Mouse (Mus musculus) MEL (cell line): ENCODE measurements around the gene Gys1. TPM values are rescaled to one million over a fixed set of nuclear protein-coding genes. Genes with fewer than 3 reads are reported as not detected.

ENCODE experiments used
- DNase-seq: peaks from one replicate; pipeline ENCODE4 v3.0.0; 2011; ENCODE audit warnings: low read depth, low spot score
- H3K27ac ChIP-seq: 2 replicates; pipeline ENCODE4 v1.5.1; 2012; ENCODE audit warnings: low read depth, mild to moderate bottlenecking, control low read depth, low read length, moderate library complexity; ENCODE audit not compliant: control insufficient read depth
- H3K27me3 ChIP-seq, 2 experiments: fragments of 150-350 bp in 1 of 2; sonication (generic) in 1 of 2; 2 replicates each; pipeline ENCODE4 v1.6.1; 2012; ENCODE audit warnings: low read length in 2 of 2, mild to moderate bottlenecking in 2 of 2, improper control_type of control experiment in 1 of 2, moderate library complexity in 1 of 2; ENCODE audit not compliant: insufficient read depth in 2 of 2, control insufficient read depth in 1 of 2
- H3K36me3 ChIP-seq, 2 experiments: 2 replicates each; pipeline ENCODE4 v1.6.1; 2012 to 2014; ENCODE audit warnings: low read length in 2 of 2, improper control_type of control experiment in 1 of 2, inconsistent platforms in 1 of 2, mild to moderate bottlenecking in 1 of 2; ENCODE audit not compliant: insufficient read depth in 2 of 2, control insufficient read depth in 1 of 2
- H3K4me1 ChIP-seq, 2 experiments: fragments of 150-350 bp in 1 of 2; sonication (generic) in 1 of 2; 2 replicates each; pipeline ENCODE4 v1.6.1; 2012; ENCODE audit warnings: low read length in 2 of 2, improper control_type of control experiment in 1 of 2, mild to moderate bottlenecking in 1 of 2; ENCODE audit not compliant: insufficient read depth in 2 of 2, control insufficient read depth in 1 of 2
- H3K4me3 ChIP-seq, 2 experiments: fragments of 150-350 bp in 1 of 2; sonication (generic) in 1 of 2; 2 replicates each; pipeline ENCODE4 v1.5.1; 2012; ENCODE audit warnings: low read depth in 2 of 2, low read length in 2 of 2, mild to moderate bottlenecking in 2 of 2, moderate library complexity in 2 of 2, control low read depth in 1 of 2, improper control_type of control experiment in 1 of 2; ENCODE audit not compliant: control insufficient read depth in 1 of 2, insufficient read depth in 1 of 2
- H3K79me2 ChIP-seq: 2 replicates; pipeline ENCODE4 v1.6.1; 2012; ENCODE audit warnings: mild to moderate bottlenecking, low read length, moderate library complexity; ENCODE audit not compliant: control insufficient read depth, poor library complexity, insufficient read depth
- H3K9ac ChIP-seq: 2 replicates; pipeline ENCODE4 v1.6.1; 2012; ENCODE audit warnings: low read depth, mild to moderate bottlenecking, control low read depth, low read length, moderate library complexity; ENCODE audit not compliant: control insufficient read depth, poor library complexity, severe bottlenecking
- H3K9me3 ChIP-seq: fragments of 150-350 bp; sonication (generic); replicated peaks from 2 replicates; pipeline ENCODE4 v1.6.1; 2012; ENCODE audit warnings: mild to moderate bottlenecking, low read length, improper control_type of control experiment, moderate library complexity; ENCODE audit not compliant: insufficient read depth
- CTCF ChIP-seq, 3 experiments: IDR thresholded peaks in 2 of 3; conservative IDR thresholded peaks in 1 of 3; 2 replicates each; pipeline ENCODE4 v1.5.1; 2011 to 2012; ENCODE audit warnings: low read length in 3 of 3, low read depth in 2 of 3, mild to moderate bottlenecking in 2 of 3, improper control_type of control experiment in 1 of 3, inconsistent platforms in 1 of 3, mixed read lengths in 1 of 3, moderate library complexity in 1 of 3; ENCODE audit not compliant: control insufficient read depth in 1 of 3, insufficient read depth in 1 of 3, poor library complexity in 1 of 3, severe bottlenecking in 1 of 3
- GABPA ChIP-seq: IDR thresholded peaks from 2 replicates; pipeline ENCODE4 v1.6.1; 2012; ENCODE audit warnings: low read depth, mild to moderate bottlenecking, inconsistent platforms, low read length, improper control_type of control experiment, moderate library complexity
- JUND ChIP-seq: IDR thresholded peaks from 2 replicates; pipeline ENCODE4 v1.6.1; 2011; ENCODE audit warnings: low read depth, mild to moderate bottlenecking, improper control_type of control experiment, low read length
- MAX ChIP-seq: IDR thresholded peaks from 2 replicates; pipeline ENCODE4 v1.6.1; 2011; ENCODE audit warnings: low read length, improper control_type of control experiment
- MAZ ChIP-seq: IDR thresholded peaks from 2 replicates; pipeline ENCODE4 v1.6.1; 2012; ENCODE audit warnings: low read depth, mild to moderate bottlenecking, inconsistent platforms, low read length, improper control_type of control experiment
- MXI1 ChIP-seq: IDR thresholded peaks from 2 replicates; pipeline ENCODE4 v1.6.1; 2011; ENCODE audit warnings: mild to moderate bottlenecking, low read depth, low read length, improper control_type of control experiment
- MYB ChIP-seq: IDR thresholded peaks from 2 replicates; pipeline ENCODE4 v1.6.1; 2011; ENCODE audit warnings: mild to moderate bottlenecking, low read depth, low read length, improper control_type of control experiment
- NELFE ChIP-seq: IDR thresholded peaks from 2 replicates; pipeline ENCODE4 v1.6.1; 2011; ENCODE audit warnings: low read depth, low read length, improper control_type of control experiment
- POLR2AphosphoS5 ChIP-seq: IDR thresholded peaks from 2 replicates; pipeline ENCODE4 v1.6.1; 2012; ENCODE audit warnings: low read depth, borderline replicate concordance, mild to moderate bottlenecking, inconsistent platforms, low read length, moderate library complexity, mixed read lengths
- SMC3 ChIP-seq: IDR thresholded peaks from 2 replicates; pipeline ENCODE4 v1.6.1; 2011; ENCODE audit warnings: low read depth, low read length, improper control_type of control experiment
- TBP ChIP-seq: IDR thresholded peaks from 2 replicates; pipeline ENCODE4 v1.8.0; 2011; ENCODE audit warnings: low read depth, low read length, improper control_type of control experiment
- USF1 ChIP-seq: IDR thresholded peaks from 2 replicates; pipeline ENCODE4 v1.6.1; 2014; ENCODE audit warnings: low read depth, mild to moderate bottlenecking, inconsistent platforms, low read length, improper control_type of control experiment, moderate library complexity
- USF2 ChIP-seq, 2 experiments: IDR thresholded peaks; 2 replicates each; pipeline ENCODE4 v1.6.1; 2011 to 2012; ENCODE audit warnings: improper control_type of control experiment in 2 of 2, low read length in 2 of 2, borderline replicate concordance in 1 of 2, inconsistent platforms in 1 of 2, low read depth in 1 of 2, mild to moderate bottlenecking in 1 of 2; ENCODE audit not compliant: insufficient read depth in 1 of 2
- ZC3H11A ChIP-seq: IDR thresholded peaks from 2 replicates; pipeline ENCODE4 v1.6.1; 2012; ENCODE audit warnings: low read depth, mild to moderate bottlenecking, inconsistent platforms, low read length, improper control_type of control experiment
- ZKSCAN1 ChIP-seq: IDR thresholded peaks from 2 replicates; pipeline ENCODE4 v1.6.1; 2012; ENCODE audit warnings: low read depth, mild to moderate bottlenecking, inconsistent platforms, low read length, improper control_type of control experiment, moderate library complexity
- ZMIZ1 ChIP-seq: IDR thresholded peaks from 2 replicates; pipeline ENCODE4 v1.6.1; 2012; ENCODE audit warnings: low read depth, mild to moderate bottlenecking, inconsistent platforms, low read length, improper control_type of control experiment, moderate library complexity
- polyA plus RNA-seq, 2 experiments: library from polyadenylated mRNA; stranded (reverse) in 1 of 2; unstranded in 1 of 2; fragments of >175 nt in 1 of 2; fragments of >200 nt in 1 of 2; gene quantifications; 2 replicates each; pipeline versions ENCODE4 v1.2.1 to v1.2.4; 2012; ENCODE audit warnings: low replicate concordance in 2 of 2, low read depth in 1 of 2; ENCODE audit not compliant: insufficient read length in 2 of 2, insufficient read depth in 1 of 2, missing spikeins in 1 of 2
- total RNA-seq: library from RNA; depleted of rRNA; stranded (reverse); fragments of 300-350 nt; gene quantifications from 2 replicates; pipeline ENCODE4 v1.2.3, GENCODE M21; 2012

The Gys1 gene
- total and polyA plus RNA-seq, 3 experiments, result 12.8 to 46.9 TPM; not detected in 1

GRCm38 (mm10) chr7:45421194-45421593 lies 13.4 kb upstream of the Gys1 start:
- H3K36me3 ChIP-seq, result peaks cover 0 to 3% of the 10 kb centered on the region in 2 experiments; a peak in 1 of 4 replicates
- H3K9me3 ChIP-seq, result no peaks in the 10 kb centered on the region
- TF ChIP-seq MAX (no peak), SMC3 (no peak), MYB (no peak), TBP (no peak), ZC3H11A (no peak), NELFE (no peak), POLR2AphosphoS5 (no peak), MXI1 (no peak)
- H3K27me3 ChIP-seq, result no peaks in the 10 kb centered on the region
- no peak overlapping the region for H3K27ac ChIP-seq
- no peak for DNase-seq
- no peak overlapping the region for H3K4me3 ChIP-seq
- 0 out of 2 replicates have a peak, but pooled peaks cover 1% of the 10 kb centered on the region for H3K79me2 ChIP-seq
- no peaks in the 10 kb centered on the region for H3K4me1 ChIP-seq
- H3K9ac ChIP-seq, result no peak overlapping the region

GRCm38 (mm10) chr7:45426556-45426955 lies 8.1 kb upstream of the Gys1 start:
- Histone ChIP-seq H3K4me1 (no peaks in the 10 kb centered on the region), H3K79me2 (peaks cover 31% of the 10 kb centered on the region), H3K9ac (no peak overlapping the region), H3K9me3 (no peaks in the 10 kb centered on the region), H3K27ac (no peak overlapping the region), H3K36me3 (peaks cover 0 to 12% of the 10 kb centered on the region in 2 experiments; a peak in 1 of 4 replicates), H3K27me3 (no peaks in the 10 kb centered on the region), H3K4me3 (no peak overlapping the region)
- TF ChIP-seq ZKSCAN1 (no peak), GABPA (no peak), JUND (no peak), MAZ (no peak), USF1 (no peak), USF2 (IDR thresholded peaks at IDR 0.05; ENCODE audit: borderline replicate concordance in 1 of 2, insufficient read depth in 1 of 2, low read depth in 1 of 2, low read length in 2 of 2) (no peak), ZC3H11A (no peak), ZMIZ1 (no peak), MYB (no peak), CTCF (IDR thresholded peaks at IDR 0.05 in 2 of 3, conservative IDR thresholded peaks at IDR 0.05 in 1 of 3; ENCODE audit: control insufficient read depth in 1 of 3, insufficient read depth in 1 of 3, low read depth in 2 of 3, low read length in 3 of 3, poor library complexity in 1 of 3, severe bottlenecking in 1 of 3) (no peak), TBP (no peak)
- DNase-seq, result no peak
